Mouse (Mus musculus) E14TG2a.4 (cell line): ENCODE data around the gene Tmem104.

Experiments used
- CTCF ChIP-seq: conservative IDR thresholded peaks from 2 replicates; pipeline ENCODE4 v1.5.1; 2014; ENCODE audit warnings: low read length
- POU5F1 ChIP-seq: IDR thresholded peaks from 2 replicates; pipeline ENCODE4 v1.6.1; 2014; ENCODE audit warnings: low read length, borderline replicate concordance

- no peak for TF ChIP-seq CTCF
- TF ChIP-seq POU5F1, result no peak
Observed at GRCm38 (mm10) chr11:115179191-115179590, 8.1 kb upstream of the Tmem104 start.
